Mouse (Mus musculus) kidney, adult 2 months (tissue): ENCODE measurements around the gene Abcg1.

Experiments
- CTCF ChIP-seq: fragments of 200-500 bp; conservative IDR thresholded peaks from 2 replicates; pipeline ENCODE4 v1.5.1; 2011; ENCODE audit warnings: low read depth, mild to moderate bottlenecking, control low read depth, low read length, moderate library complexity, mixed read lengths; ENCODE audit not compliant: insufficient read depth, insufficient read length
- POLR2A ChIP-seq: fragments of 200-500 bp; IDR thresholded peaks from one replicate; pipeline ENCODE4 v1.6.1; 2011; ENCODE audit warnings: low read depth, low read length, control low read depth

- TF ChIP-seq POLR2A (no peak), CTCF (no peak)
These were observed 68.2 kb downstream of the Abcg1 start for GRCm38 (mm10) chr17:31125548-31126266.
